Mouse (Mus musculus): ENCODE results near the gene Gga3.

Gene Gga3

GRCm38 (mm10) chr11:115612410-115613137 is 8.7 kb upstream of the Gga3 start, which contains the start of gene Mif4gd:
Mif4gd (minus strand) TSS chr11:115612969.
- peak; percentile 95 for DNase-seq (ENCODE audit: low read depth, low spot score)

DNA sequence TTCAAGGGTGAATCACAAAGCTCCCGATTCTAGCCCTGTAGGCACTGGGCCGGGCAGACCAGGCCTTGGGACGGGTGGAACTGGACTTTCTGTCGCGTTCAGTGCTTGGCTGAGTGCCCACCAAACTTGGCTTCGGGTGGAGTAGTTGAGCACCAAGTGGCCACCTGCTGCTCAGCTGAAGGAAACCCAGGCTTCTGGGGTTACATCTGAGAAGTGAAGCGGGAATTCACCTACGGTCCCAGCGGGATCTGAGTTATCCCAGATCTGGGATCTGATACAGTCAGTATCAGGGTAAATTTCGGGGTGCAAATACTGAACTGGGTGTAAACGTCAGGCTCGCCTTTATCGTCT is 8.2 kb upstream of the Gga3 start:
- DNase-seq (ENCODE audit: low read depth, low spot score) = no peak

DNA sequence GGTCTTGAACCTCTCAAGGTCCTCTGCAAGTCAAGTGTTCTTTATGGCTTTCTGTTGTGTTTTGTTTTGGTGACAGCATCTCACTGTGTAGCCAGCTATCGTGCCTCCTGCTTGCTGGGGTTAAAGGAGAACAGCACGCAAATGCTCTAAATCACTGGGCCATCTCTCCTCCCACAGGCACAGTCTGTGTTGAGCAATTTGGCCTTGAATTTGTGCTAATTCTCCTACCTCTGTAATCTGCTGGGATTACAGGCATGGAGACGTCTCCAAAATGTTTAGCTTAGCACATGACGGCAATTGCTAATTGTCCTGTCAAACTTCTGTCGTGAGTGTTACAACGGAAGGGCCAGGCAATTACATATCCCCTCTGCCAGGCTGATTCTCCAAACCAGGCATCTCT is 7.3 kb upstream of the Gga3 start:
- no peak for DNase-seq (ENCODE audit: low read depth, low spot score)

DNA sequence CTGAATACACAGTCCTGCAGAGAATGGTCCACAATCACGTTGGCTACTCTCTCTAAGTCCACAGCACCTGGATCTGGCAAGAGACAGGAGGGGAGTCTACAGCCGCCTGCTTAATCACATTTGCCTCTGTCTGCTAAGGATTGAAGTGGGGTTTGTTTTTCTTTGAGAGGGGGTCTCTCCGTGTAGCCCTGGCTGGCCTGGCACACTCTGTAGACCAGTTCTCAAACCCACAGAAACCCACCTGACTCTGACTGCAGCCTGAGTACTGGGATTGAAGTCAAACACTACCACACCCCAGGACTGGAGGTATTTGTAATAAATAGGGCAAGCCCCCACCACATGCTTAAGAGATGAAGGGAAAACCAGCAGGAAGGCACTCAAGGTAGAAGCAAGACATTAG is 5.7 kb upstream of the Gga3 start:
- DNase-seq (ENCODE audit: low read depth, low spot score) = no peak

DNA sequence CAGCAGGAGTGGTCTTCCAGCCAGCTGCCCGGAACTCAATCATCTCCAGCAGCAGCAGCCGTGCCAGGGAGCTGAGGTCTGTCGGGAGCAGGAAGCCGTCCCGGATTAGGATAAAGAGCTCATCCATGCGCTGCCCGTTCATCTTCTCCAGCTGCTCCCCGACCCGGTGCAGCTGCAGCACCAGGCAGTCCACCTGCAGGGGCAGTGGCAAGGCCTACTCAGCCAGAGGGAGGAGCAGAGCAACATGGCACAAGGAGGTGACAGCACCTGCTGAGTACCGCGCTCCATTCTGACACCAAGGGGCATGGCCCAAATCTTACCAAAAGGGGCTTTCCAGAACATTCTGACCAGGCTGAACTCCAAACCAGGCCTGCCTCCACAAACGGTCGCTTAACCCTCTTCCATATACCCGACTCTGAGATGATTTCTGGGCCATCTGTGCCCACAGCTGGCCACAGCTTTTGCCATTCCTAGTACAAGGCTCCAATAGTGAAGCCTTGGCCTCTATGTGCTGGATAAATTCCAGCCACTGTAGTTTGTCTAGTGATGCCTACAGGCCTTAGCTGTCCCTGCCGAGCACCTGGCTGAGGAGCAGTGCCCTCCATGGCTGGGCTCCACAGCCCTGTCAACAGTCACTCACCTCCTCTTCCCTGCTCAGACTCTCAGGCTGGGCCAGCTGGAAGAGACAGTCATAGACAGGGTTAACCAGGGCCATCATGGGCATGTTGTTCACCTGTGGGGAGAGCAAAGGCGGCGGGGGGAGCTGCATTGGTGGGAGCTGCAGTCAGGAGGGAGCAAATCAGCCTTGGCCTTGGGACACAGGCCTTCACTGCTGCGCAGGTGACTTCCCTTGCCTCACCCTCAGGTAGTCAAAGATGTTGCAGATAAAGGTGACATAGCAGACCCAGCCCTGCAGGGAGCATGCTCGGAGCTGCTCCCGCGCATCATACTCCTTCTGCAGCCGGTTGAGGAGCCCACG is 4.9 kb upstream of the Gga3 start:
- DNase-seq (ENCODE audit: low read depth, low spot score) = no peak

GRCm38 (mm10) chr11:115606733-115607132 is 2.9 kb upstream of the Gga3 start:
- DNase-seq (ENCODE audit: low read depth, low spot score) = no peak

DNA sequence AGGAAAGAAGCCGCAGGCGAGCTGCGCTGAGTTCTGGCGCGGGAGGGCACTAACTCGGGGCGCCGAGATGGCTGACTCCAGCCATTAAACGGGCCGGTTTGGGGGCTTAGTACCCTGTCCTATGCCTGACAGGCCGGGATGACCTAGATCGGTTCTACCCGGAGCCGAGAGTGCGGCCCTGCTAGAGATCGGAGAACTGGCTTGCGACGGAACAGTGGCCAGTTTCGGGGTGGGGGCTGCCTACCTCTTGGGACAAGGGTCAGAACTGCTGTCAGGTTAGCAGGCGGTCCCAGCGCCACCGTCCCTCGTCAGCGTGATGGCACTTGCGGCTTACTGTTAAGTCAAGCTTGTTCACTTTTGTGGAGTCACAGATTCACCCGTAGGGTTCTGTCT is 449 bp upstream of the Gga3 start:
- DNase-seq (ENCODE audit: low read depth, low spot score) = no peak

- no peak for DNase-seq (ENCODE audit: low read depth, low spot score)
Observed at GRCm38 (mm10) chr11:115603128-115603475, 749 bp downstream of the Gga3 start.

DNA sequence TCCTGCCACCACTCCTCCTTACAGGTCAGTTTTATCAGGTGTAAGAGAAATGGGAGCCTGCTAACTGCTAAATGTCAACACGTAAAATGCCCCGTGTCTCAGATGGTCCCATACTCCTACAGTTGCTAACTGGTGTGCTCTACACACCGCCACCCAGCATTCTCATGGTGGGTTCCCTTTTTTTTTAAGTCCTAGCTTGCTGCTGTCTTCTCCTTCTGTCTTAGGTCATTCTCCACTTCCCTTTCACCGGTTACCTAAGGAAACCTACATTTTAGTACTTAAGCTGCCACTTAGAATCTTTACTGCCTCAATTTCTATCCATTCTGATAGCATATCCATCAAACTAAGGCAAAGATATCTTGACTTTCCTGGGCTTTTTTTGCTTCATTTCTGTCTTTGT is 2.7 kb downstream of the Gga3 start:
- DNase-seq (ENCODE audit: low read depth, low spot score) = no peak

DNA sequence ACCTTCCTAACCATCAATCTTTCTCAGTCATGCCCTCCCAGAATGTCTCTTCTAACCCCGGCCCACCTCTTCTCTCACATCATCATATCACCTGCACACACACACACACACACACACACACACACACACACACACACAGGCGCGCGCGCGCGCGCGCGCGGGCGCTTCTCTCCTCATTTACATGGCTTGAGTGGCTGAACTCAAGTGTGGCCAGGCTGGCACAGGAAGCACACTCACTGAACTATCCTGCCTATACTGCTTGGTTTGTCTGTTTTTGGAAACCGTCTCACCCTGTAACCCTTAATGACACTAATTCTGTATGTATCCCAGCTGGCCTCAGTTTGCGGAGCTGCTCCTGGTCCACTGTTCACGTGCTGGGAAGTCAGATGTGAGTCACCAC is 3.1 kb downstream of the Gga3 start:
- no peak for DNase-seq (ENCODE audit: low read depth, low spot score)

DNA sequence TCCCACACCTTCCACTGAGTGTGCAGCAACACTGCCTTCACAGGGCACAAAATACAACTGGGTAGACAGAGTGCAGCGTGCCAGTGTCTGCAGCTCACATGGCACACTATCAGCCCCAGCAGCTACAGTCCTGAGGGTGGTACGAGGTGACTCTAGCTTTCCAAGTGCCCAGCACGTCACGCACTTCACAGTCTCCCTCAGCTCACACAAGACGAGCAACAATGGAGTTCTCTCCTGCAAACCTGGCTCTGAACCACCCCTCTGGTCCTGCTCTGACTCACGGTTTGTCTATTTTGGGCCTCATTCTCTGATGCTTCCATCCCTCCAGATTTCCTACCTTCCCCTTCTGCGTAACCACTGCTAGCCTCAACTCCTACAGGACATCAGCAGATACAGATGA is 4.1 kb downstream of the Gga3 start:
- DNase-seq (ENCODE audit: low read depth, low spot score) = no peak

DNA sequence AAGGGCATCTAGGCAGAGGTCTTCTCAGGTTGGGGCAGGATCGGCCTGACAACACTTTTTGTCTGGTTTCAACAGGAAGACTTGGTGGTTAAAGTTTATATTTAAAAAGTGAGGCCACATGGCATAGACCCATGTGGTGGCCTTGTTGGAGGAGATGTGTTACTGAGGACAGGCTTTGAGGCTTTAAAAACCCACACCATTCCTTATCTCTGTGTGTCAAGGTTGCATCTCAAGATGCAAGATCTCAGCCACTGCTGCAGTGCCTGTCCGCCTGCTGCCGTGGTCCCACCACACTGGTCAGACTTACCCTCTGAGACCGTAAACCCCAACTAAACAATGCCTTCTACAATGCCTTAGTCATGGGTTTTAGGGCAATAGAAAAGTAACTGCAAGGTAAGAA is 5.5 kb downstream of the Gga3 start:
- DNase-seq (ENCODE audit: low read depth, low spot score) = no peak

DNA sequence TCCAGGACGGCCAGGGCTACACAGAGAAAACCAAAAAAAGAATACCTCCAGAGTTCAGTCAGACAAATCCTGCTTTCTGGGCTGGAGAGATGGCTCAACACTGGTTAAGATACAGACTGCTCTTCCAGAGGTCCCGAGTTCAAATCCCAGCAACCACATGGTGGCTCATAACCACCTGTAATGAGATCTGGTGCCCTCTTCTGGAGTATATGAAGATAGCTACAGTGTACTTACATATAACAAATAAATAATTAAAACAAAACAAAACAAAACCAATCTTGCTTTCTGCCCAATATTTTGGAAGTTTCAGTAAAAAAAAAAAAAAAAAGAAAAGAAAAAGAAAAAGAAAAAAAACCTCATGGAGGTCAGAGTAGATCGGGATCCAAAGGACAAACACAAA is 8.6 kb downstream of the Gga3 start:
- DNase-seq (ENCODE audit: low read depth, low spot score) = peak; percentile 45

- no peak for DNase-seq (ENCODE audit: low read depth, low spot score)
Observed at GRCm38 (mm10) chr11:115590526-115591075, 13.2 kb downstream of the Gga3 start.

- peak; percentile 35 for DNase-seq (ENCODE audit: low read depth, low spot score)
Observed at GRCm38 (mm10) chr11:115587984-115588383, 15.9 kb downstream of the Gga3 start.

GRCm38 (mm10) chr11:115586403-115586802 is 17.4 kb downstream of the Gga3 start:
- no peak for DNase-seq (ENCODE audit: low read depth, low spot score)

DNA sequence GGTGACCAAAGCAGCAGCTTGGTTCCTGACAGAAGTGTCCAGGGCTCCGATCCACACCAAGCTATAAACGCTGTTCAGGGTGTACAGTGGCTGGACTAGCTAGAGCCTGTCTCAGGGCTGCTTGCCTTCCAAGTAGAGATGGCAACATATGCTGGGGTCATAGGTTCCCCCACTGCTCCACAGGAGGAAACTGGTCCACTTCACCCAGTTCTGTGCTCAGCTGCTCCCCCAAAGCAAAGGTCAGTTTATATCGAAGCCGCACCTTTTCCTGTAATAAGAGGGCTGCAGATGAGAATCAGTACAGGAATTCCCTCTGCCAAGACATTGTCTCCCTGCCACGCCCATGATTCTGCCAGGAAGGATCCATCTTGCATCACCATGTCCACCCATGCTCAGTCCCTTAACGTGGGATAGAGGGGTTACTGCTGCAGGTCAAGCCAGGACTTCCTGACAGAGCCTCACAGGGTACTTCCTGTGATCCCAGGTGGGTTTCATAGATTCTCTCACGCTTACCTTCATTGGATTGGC is 18.2 kb downstream of the Gga3 start:
- DNase-seq (ENCODE audit: low read depth, low spot score) = no peak

- no peak for DNase-seq (ENCODE audit: low read depth, low spot score)
Observed at GRCm38 (mm10) chr11:115584376-115585073, 19.3 kb downstream of the Gga3 start.

- DNase-seq (ENCODE audit: low read depth, low spot score) = no peak
Observed at GRCm38 (mm10) chr11:115582913-115583606, 20.8 kb downstream of the Gga3 start.

DNA sequence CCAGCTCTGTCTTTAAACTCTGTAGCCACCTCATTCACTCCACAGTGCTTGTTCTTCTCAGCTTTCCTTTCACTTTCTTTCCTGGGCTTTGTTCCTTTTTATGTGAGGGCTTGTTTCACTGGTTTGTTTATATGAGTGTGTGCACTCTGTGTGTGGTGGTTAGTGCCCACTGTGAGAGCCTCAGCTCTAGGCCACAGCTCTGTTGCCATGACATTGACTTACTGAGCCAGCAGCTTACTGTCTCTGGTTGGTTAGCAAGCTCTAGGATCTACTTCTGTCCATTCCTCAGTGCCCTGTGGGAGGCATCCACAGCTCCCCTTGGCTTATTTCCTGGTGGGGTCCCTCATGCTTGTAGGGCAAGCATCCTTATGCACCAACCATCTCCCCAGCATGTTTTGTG is 24.8 kb downstream of the Gga3 start:
- DNase-seq (ENCODE audit: low read depth, low spot score) = no peak

DNA sequence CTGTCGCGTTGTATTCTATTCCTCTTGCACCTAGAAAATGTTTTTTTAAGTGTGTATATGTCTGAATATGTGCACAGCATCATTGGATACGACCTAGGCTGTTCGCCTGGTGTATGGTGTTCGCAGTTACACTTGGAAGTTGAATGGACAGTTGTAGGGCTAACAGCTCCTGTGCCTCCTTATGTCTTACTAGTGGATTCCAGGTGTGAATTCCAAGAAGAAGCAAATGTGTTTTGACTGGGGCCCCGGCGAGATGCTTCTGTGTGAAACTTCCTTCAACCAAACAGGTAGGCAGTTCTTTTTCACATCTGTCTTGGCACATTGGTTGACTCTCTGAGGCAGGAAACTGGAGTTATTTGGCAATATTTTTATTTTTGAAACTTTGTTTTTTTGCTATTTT is 38.9 kb downstream of the Gga3 start:
- no peak for DNase-seq (ENCODE audit: low read depth, low spot score)
